Mouse (Mus musculus): ENCODE data around the gene Copz1. TPM values are rescaled to one million over a fixed set of nuclear protein-coding genes. Genes with fewer than 3 reads are reported as not detected.
"Not testable (repeated sequence)": the region's sequence is repeated elsewhere in the genome, so short reads cannot be mapped to it uniquely, and the experiment has no call there.

Gene Copz1
- total and polyA plus RNA-seq, 2 experiments = 55.9 to 142 TPM

DNA sequence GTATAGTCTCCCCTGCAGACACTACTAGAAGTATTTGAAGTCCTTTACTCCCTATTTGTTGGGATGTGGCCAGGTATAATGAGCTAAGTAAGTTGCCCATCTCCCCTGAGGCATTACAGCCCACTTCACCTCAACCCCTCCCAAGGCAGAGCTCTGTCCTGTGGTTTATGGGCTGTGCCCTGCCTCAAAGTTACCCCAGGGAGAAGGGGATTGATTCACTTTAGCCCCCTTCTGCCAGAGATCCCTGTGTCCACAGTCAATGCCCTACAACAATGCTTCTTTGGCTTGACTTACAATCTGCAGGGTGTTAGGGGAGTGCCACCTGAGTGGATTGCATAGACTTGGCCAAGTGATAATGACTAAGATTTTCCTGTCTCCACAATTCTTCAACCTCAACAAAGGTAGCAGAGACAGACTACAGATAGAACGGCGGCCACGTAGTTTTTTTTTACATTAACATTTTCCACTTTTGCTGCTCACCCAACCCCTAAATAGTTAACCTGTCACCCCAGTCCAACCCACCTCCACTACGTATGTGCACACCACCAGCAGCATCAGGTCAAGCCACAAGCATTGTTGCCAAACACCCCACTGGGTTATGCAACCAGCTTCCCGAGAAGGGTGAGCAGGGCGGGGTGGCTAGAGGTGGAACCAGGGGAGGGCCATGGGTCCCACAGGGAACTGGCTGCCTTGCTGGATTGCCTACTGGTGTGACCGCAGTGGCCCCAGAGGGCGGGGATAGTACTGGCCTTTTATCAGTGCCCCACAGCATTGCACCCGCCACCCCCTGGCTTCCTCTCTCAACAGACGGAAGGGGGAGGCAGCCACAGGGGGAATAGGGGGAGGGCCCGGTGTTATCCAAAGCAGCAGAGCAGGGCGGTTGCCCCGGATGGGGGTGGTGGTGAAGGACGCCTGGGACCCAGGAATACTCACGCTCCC is 14.5 kb upstream of the Copz1 start, which contains the start of gene Nfe2:
Gene Nfe2 (minus strand): TSS at position 614 of the 939 bp plus-strand sequence.
- peak within 1 kb of the TSS; percentile 78 for H3K9ac ChIP-seq (ENCODE audit: low read depth, low read length)
- TF ChIP-seq CTCF (IDR thresholded peaks at IDR 0.05; ENCODE audit: low read depth, low read length) = no peak
- TF ChIP-seq POLR2A (IDR thresholded peaks at IDR 0.05; ENCODE audit: extremely low read depth, insufficient read depth, low read length) = peak; percentile 86
- no peaks in the 10 kb centered on the region for H3K79me2 ChIP-seq (ENCODE audit: control insufficient read depth, insufficient read depth, low read length)
- DNase-seq (ENCODE audit: extremely low read depth, low read depth, low spot score) = peak; percentile 97
- H3K36me3 ChIP-seq (ENCODE audit: control insufficient read depth, insufficient read depth, low read length) = no peaks in the 10 kb centered on the region
- peak within 1 kb of the TSS; percentile 36; the same call in 1 of the 2 replicates for H3K4me3 ChIP-seq (ENCODE audit: insufficient read depth, low read depth, low read length)
- 3% methylated on average over 15 of the region's 15 CpGs for WGBS
- no peaks in the 10 kb centered on the region for H3K27me3 ChIP-seq (ENCODE audit: control insufficient read depth, insufficient read depth, low read length)
- peak within 1 kb of the TSS; percentile 86 for H3K27ac ChIP-seq (replicated peaks; ENCODE audit: insufficient read depth, low read depth, low read length)
- H3K4me1 ChIP-seq (ENCODE audit: control insufficient read depth, insufficient read depth, low read length) = peaks cover 7% of the 10 kb centered on the region

DNA sequence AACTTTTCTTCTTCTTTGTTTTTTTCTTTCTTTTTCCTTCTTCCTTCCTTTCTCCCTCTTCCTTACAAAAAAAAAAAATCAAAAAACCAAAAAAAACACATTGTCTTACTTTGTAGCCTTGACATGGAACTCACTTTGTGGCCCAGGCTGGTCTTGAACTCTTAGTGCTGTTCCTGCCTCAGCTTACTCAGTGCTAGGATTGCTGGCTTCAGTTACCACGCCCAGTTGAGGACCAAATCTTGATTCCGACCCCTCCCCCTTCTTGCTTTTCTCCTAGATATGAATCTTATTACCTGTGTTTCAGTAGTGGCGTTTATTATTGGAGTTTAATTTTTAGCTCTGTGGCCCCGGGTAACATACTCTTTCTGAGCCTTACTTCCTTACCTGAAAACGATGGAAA is 13.4 kb upstream of the Copz1 start:
- DNase-seq (ENCODE audit: extremely low read depth, low read depth, low spot score) = no peak
- H3K79me2 ChIP-seq (ENCODE audit: control insufficient read depth, insufficient read depth, low read length) = no peaks in the 10 kb centered on the region
- 85% methylated on average over 5 of the region's 5 CpGs for WGBS
- no peak overlapping the region for H3K4me3 ChIP-seq (ENCODE audit: insufficient read depth, low read depth, low read length)
- H3K4me1 ChIP-seq (ENCODE audit: control insufficient read depth, insufficient read depth, low read length) = peaks cover 7% of the 10 kb centered on the region
- H3K9ac ChIP-seq (ENCODE audit: low read depth, low read length) = no peak overlapping the region
- no peak for TF ChIP-seq CTCF (IDR thresholded peaks at IDR 0.05; ENCODE audit: low read depth, low read length)
- TF ChIP-seq POLR2A (IDR thresholded peaks at IDR 0.05; ENCODE audit: extremely low read depth, insufficient read depth, low read length) = no peak
- H3K27me3 ChIP-seq (ENCODE audit: control insufficient read depth, insufficient read depth, low read length) = no peaks in the 10 kb centered on the region
- H3K36me3 ChIP-seq (ENCODE audit: control insufficient read depth, insufficient read depth, low read length) = no peaks in the 10 kb centered on the region
- H3K27ac ChIP-seq (replicated peaks; ENCODE audit: insufficient read depth, low read depth, low read length) = no peak overlapping the region; the same call in 1 of the 2 replicates

DNA sequence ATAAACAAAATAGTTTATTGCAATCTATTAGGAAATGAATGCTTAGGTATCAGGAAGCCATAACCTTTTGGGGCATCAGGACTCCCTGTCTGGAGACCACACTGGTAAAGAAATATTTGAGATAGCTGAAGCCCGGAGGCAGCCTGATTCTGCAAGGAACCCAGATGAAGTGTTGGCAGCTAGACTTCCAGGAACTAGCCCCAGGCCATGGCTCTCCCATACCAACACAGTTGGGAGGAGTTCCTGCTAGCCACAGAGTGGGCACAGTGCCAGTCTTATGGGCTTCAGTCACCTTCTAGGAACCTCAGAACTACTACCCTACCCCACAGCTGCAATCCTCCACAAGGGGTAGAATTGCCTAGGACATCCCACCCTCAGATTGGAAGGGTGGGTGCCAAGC is 12.5 kb upstream of the Copz1 start:
- 77% methylated on average over 1 of the region's 1 CpGs for WGBS
- H3K4me3 ChIP-seq (ENCODE audit: insufficient read depth, low read depth, low read length) = no peak overlapping the region
- TF ChIP-seq POLR2A (IDR thresholded peaks at IDR 0.05; ENCODE audit: extremely low read depth, insufficient read depth, low read length) (no peak), CTCF (IDR thresholded peaks at IDR 0.05; ENCODE audit: low read depth, low read length) (no peak)
- no peak overlapping the region for H3K27ac ChIP-seq (replicated peaks; ENCODE audit: insufficient read depth, low read depth, low read length)
- no peaks in the 10 kb centered on the region for H3K27me3 ChIP-seq (ENCODE audit: control insufficient read depth, insufficient read depth, low read length)
- peaks cover 7% of the 10 kb centered on the region for H3K4me1 ChIP-seq (ENCODE audit: control insufficient read depth, insufficient read depth, low read length)
- no peaks in the 10 kb centered on the region for H3K79me2 ChIP-seq (ENCODE audit: control insufficient read depth, insufficient read depth, low read length)
- no peak overlapping the region for H3K9ac ChIP-seq (ENCODE audit: low read depth, low read length)
- H3K36me3 ChIP-seq (ENCODE audit: control insufficient read depth, insufficient read depth, low read length) = no peaks in the 10 kb centered on the region
- DNase-seq (ENCODE audit: extremely low read depth, low read depth, low spot score) = no peak

DNA sequence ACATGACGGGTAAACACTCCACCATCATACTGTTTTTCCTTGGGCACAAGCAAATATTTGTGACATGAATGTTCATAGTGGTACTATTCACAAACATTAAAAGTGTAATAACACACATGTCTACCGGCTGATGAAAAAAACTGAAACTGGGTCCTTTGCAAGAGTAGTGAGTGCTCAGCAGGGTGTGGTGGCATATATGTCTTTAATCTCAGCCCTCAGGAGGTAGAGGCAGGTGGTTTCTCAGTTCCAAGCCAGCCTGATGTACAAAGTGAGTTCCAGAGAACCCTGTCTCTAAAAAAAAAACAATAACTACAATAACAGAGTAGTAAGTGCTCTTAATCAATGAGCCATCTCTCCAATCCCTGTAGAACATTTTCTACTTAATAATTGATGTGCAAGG is 7.7 kb upstream of the Copz1 start:
- no peak for DNase-seq (ENCODE audit: extremely low read depth, low read depth, low spot score)
- Histone ChIP-seq H3K27ac (replicated peaks; ENCODE audit: insufficient read depth, low read depth, low read length) (no peak overlapping the region), H3K4me3 (ENCODE audit: insufficient read depth, low read depth, low read length) (no peak overlapping the region), H3K9ac (ENCODE audit: low read depth, low read length) (no peak overlapping the region), H3K79me2 (ENCODE audit: control insufficient read depth, insufficient read depth, low read length) (no peaks in the 10 kb centered on the region), H3K27me3 (ENCODE audit: control insufficient read depth, insufficient read depth, low read length) (no peaks in the 10 kb centered on the region), H3K36me3 (ENCODE audit: control insufficient read depth, insufficient read depth, low read length) (no peaks in the 10 kb centered on the region), H3K4me1 (ENCODE audit: control insufficient read depth, insufficient read depth, low read length) (no peaks in the 10 kb centered on the region)
- 93% methylated on average over 2 of the region's 2 CpGs for WGBS
- TF ChIP-seq POLR2A (IDR thresholded peaks at IDR 0.05; ENCODE audit: extremely low read depth, insufficient read depth, low read length) (no peak), CTCF (IDR thresholded peaks at IDR 0.05; ENCODE audit: low read depth, low read length) (no peak)

GRCm38 (mm10) chr15:103268903-103269302 is 3.6 kb upstream of the Copz1 start:
- Histone ChIP-seq H3K9ac (ENCODE audit: low read depth, low read length) (no peak overlapping the region), H3K4me1 (ENCODE audit: control insufficient read depth, insufficient read depth, low read length) (peaks cover 2% of the 10 kb centered on the region; the same call in 1 of the 2 replicates)

GRCm38 (mm10) chr15:103275943-103276342 is 3.4 kb downstream of the Copz1 start:
- H3K36me3 ChIP-seq (ENCODE audit: control insufficient read depth, insufficient read depth, low read length); H3K4me3 ChIP-seq (ENCODE audit: insufficient read depth, low read depth, low read length); DNase-seq (ENCODE audit: extremely low read depth, low read depth, low spot score); H3K27me3 ChIP-seq (ENCODE audit: control insufficient read depth, insufficient read depth, low read length); H3K9ac ChIP-seq (ENCODE audit: low read depth, low read length); H3K27ac ChIP-seq (replicated peaks; ENCODE audit: insufficient read depth, low read depth, low read length): not testable (repeated sequence)
- H3K79me2 ChIP-seq (ENCODE audit: control insufficient read depth, insufficient read depth, low read length) = peaks cover 25% of the 10 kb centered on the region; the same call in 1 of the 2 replicates
- WGBS = 92% methylated on average over 3 of the region's 3 CpGs
- H3K4me1 ChIP-seq (ENCODE audit: control insufficient read depth, insufficient read depth, low read length) = peaks cover 20% of the 10 kb centered on the region

More at GRCm38 (mm10) chr15:103268903-103269302, 3.6 kb upstream of the Copz1 start:
- Histone ChIP-seq H3K79me2 (ENCODE audit: control insufficient read depth, insufficient read depth, low read length) (no peaks in the 10 kb centered on the region; the same call in 1 of the 2 replicates), H3K27me3 (ENCODE audit: control insufficient read depth, insufficient read depth, low read length) (no peaks in the 10 kb centered on the region), H3K36me3 (ENCODE audit: control insufficient read depth, insufficient read depth, low read length) (no peaks in the 10 kb centered on the region), H3K27ac (replicated peaks; ENCODE audit: insufficient read depth, low read depth, low read length) (no peak overlapping the region), H3K4me3 (ENCODE audit: insufficient read depth, low read depth, low read length) (no peak overlapping the region)
- 85% methylated on average over 4 of the region's 4 CpGs for WGBS
- DNase-seq (ENCODE audit: extremely low read depth, low read depth, low spot score) = no peak
- TF ChIP-seq CTCF (IDR thresholded peaks at IDR 0.05; ENCODE audit: low read depth, low read length) (no peak), POLR2A (IDR thresholded peaks at IDR 0.05; ENCODE audit: extremely low read depth, insufficient read depth, low read length) (no peak)

Data from liver, adult 2 months (tissue).